Mouse (Mus musculus) lung, adult 2 months (tissue): ENCODE measurements around the gene Slc27a1.

ENCODE experiments used
- CTCF ChIP-seq: fragments of 200-500 bp; IDR thresholded peaks from 2 replicates; pipeline ENCODE4 v1.5.1; 2011; ENCODE audit warnings: mild to moderate bottlenecking, low read length, control low read depth; ENCODE audit not compliant: insufficient read depth
- POLR2A ChIP-seq: fragments of 200-500 bp; IDR thresholded peaks from 2 replicates; pipeline ENCODE4 v1.6.1; 2011; ENCODE audit warnings: low read depth, mild to moderate bottlenecking, control low read depth, low read length, borderline replicate concordance; ENCODE audit errors: extremely low read depth

GRCm38 (mm10) chr8:71628396-71629095, 59.9 kb downstream of the Slc27a1 start:
- TF ChIP-seq CTCF (no peak), POLR2A (no peak)
